Mouse (Mus musculus): ENCODE measurements around the gene Ndufv1. TPM values are rescaled to one million over a fixed set of nuclear protein-coding genes. Genes with fewer than 3 reads are reported as not detected.

Gene Ndufv1
- polyA plus RNA-seq, 1 experiment from 2014 or later, result 196 TPM

DNA sequence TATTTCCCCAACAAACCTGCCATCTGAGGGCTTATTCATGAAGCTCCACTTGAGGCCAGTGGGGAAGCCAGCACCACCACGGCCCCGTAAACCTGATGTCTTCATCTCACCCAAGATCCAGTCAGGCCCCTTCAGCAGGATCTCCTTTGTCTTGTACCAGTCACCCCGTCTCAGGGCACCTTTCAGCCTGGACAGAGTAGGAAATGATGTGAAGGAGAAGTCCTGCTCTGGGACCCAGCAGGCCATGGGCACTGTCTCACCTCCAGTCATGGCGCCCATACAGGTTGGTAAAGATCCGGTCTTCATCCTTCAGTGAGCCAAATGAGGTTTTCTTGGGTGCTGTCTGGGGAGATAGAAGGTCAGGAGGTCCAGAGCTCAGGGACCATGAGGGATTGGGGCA lies 1.5 kb downstream of the Ndufv1 start:
- H3K4me3 ChIP-seq, result peak overlapping the region; percentile 94; the same call in 1 of the 2 replicates

DNA sequence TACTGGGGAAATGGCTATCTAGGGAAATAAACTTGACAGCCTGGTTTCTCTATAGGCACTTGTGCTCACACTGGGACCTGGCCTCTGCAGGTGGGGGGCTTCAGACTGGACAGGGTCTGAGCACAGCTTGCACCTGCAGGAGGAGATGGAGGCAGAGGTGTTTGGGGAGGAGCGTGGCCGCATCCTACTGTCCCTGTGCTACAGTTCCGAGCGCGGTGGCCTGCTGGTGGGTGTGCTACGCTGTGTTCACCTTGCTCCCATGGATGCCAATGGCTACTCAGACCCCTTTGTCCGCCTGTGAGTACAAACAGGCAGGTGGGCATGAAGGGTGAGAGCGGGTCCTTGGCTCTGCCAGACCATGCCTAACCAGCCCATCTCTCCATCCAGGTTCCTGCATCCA lies 6.6 kb downstream of the Ndufv1 start:
- WGBS, result 94% methylated on average over 8 of the region's 8 CpGs
- DNase-seq (ENCODE audit: low spot score), result no peak
- Histone ChIP-seq H3K36me3 (peaks cover 63% of the 10 kb centered on the region), H3K27me3 (ENCODE audit: insufficient read depth, poor library complexity, severe bottlenecking) (no peaks in the 10 kb centered on the region), H3K9me3 (no peaks in the 10 kb centered on the region), H3K4me1 (replicated peaks) (peaks cover 12% of the 10 kb centered on the region), H3K4me3 (no peak overlapping the region), H3K27ac (no peak overlapping the region)

More for the DNA sequence above, 1.5 kb downstream of the Ndufv1 start:
- H3K27ac ChIP-seq, result no peak overlapping the region
- H3K27me3 ChIP-seq (ENCODE audit: insufficient read depth, poor library complexity, severe bottlenecking), result no peaks in the 10 kb centered on the region
- H3K36me3 ChIP-seq, result peaks cover 51% of the 10 kb centered on the region
- no peaks in the 10 kb centered on the region for H3K9me3 ChIP-seq
- DNase-seq (ENCODE audit: low spot score), result no peak
- H3K4me1 ChIP-seq (replicated peaks), result peaks cover 25% of the 10 kb centered on the region
- 91% methylated on average over 5 of the region's 5 CpGs for WGBS

DNA sequence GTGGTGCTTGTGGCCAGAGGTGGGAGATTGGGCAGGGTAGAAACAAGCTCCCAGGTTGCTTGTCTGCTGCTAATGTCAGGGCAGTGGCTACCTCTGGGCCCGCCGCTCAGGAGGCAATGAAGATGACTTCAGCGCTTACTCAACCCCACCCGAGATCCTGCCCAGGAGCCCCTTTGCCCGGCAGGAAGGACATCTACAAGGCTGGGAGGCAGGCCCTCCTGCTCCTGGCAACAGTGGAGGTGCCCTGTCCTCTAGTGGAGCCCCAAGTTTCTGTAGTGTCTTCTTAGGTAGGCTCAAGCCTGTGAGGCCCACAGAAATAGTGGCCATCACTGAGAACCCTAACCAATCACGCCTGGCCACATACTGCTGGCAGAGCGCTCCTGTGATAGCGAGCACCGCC lies 7.5 kb downstream of the Ndufv1 start:
- H3K36me3 ChIP-seq, result peaks cover 55% of the 10 kb centered on the region
- no peak overlapping the region for H3K4me3 ChIP-seq
- H3K27me3 ChIP-seq (ENCODE audit: insufficient read depth, poor library complexity, severe bottlenecking), result no peaks in the 10 kb centered on the region
- 93% methylated on average over 9 of the region's 9 CpGs for whole genome bisulfite sequencing
- no peak for DNase-seq (ENCODE audit: low spot score)
- peaks cover 18% of the 10 kb centered on the region for H3K4me1 ChIP-seq (replicated peaks)
- no peak overlapping the region for H3K27ac ChIP-seq
- no peaks in the 10 kb centered on the region for H3K9me3 ChIP-seq

DNA sequence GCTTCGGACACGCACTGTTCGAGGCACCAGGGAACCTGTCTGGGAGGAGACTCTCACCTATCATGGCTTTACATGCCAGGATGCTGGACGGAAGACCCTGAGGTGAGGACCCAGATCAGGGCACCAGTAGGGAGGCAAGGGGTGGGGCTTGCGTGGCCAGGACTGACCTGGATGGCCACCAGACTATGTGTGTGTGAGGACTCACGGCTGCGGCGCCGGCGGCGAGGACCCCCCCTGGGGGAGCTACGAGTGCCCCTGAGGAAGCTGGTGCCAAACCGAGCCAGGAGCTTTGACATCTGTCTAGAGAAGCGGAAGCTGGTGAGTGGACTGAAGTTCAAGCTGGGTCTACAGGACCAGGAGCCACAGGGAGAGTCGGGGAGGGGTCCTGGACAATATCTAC lies 8.3 kb downstream of the Ndufv1 start:
- no peak for DNase-seq (ENCODE audit: low spot score)
- no peaks in the 10 kb centered on the region for H3K9me3 ChIP-seq
- 86% methylated on average over 15 of the region's 15 CpGs for WGBS
- H3K27me3 ChIP-seq (ENCODE audit: insufficient read depth, poor library complexity, severe bottlenecking), result 0 out of 2 replicates have a peak, but pooled peaks cover 1% of the 10 kb centered on the region
- no peak overlapping the region for H3K4me3 ChIP-seq
- peaks cover 25% of the 10 kb centered on the region for H3K4me1 ChIP-seq (replicated peaks)
- peaks cover 47% of the 10 kb centered on the region for H3K36me3 ChIP-seq
- no peak overlapping the region for H3K27ac ChIP-seq

DNA sequence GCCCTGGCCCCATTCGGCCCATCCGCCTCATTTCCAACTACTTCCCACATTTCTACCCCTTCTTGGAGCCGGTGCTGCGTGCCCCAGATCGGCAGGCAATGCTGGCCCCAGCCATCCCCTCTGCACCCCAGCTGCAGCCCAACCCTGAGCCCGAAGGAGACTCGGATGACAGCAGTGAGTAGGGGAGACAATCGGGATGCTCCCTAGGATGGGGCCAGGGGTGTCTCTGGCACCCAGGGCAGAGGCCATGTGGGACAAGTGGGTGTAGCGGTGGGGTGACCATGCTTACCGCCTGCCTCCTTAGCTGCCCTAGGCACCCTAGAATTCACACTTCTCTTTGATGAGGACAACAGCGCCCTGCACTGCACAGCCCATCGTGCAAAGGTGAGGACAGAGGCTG lies 9.0 kb downstream of the Ndufv1 start:
- H3K4me3 ChIP-seq, result no peak overlapping the region
- H3K4me1 ChIP-seq (replicated peaks), result peaks cover 29% of the 10 kb centered on the region
- no peak for DNase-seq (ENCODE audit: low spot score)
- H3K9me3 ChIP-seq, result no peaks in the 10 kb centered on the region
- 78% methylated on average over 12 of the region's 12 CpGs for WGBS
- peaks cover 40% of the 10 kb centered on the region for H3K36me3 ChIP-seq
- H3K27ac ChIP-seq, result 0 out of 2 replicates have a peak overlapping the region, but pooled peaks have one; percentile 31
- H3K27me3 ChIP-seq (ENCODE audit: insufficient read depth, poor library complexity, severe bottlenecking), result peaks cover 6% of the 10 kb centered on the region; the same call in 1 of the 2 replicates

DNA sequence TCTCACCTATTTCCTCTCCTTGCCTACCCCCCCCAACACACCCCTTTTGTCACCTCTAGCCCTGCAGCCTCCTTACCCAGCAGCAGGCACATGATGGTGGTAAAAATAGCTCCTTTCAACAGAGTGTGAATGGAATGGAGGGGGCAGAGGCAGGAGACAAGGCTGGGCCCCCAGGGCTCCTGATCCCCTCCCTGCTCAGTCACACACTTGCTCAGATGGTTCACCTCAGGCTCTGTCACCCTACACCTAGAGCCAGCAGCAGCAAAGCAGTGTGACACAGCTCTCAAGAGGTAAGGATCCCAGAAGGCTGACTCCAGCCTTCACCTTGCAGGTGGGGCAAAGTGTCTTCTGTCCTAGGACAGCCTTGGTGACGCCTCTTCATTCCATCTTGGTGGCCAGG lies 9.5 kb downstream of the Ndufv1 start, which contains the start of gene Doc2g:
Gene Doc2g (plus strand): TSS at position 202 of the 400 bp plus-strand sequence.
- no peaks in the 10 kb centered on the region for H3K9me3 ChIP-seq
- H3K27ac ChIP-seq, result 0 out of 2 replicates have a peak within 1 kb of the TSS, but pooled peaks have one; percentile 31
- H3K27me3 ChIP-seq (ENCODE audit: insufficient read depth, poor library complexity, severe bottlenecking), result peaks cover 6% of the 10 kb centered on the region; the same call in 1 of the 2 replicates
- no peak within 1 kb of the TSS for H3K4me3 ChIP-seq
- H3K4me1 ChIP-seq (replicated peaks), result peaks cover 29% of the 10 kb centered on the region
- no peak for DNase-seq (ENCODE audit: low spot score)
- peaks cover 35% of the 10 kb centered on the region for H3K36me3 ChIP-seq
- 75% methylated on average over 1 of the region's 1 CpGs for whole genome bisulfite sequencing

DNA sequence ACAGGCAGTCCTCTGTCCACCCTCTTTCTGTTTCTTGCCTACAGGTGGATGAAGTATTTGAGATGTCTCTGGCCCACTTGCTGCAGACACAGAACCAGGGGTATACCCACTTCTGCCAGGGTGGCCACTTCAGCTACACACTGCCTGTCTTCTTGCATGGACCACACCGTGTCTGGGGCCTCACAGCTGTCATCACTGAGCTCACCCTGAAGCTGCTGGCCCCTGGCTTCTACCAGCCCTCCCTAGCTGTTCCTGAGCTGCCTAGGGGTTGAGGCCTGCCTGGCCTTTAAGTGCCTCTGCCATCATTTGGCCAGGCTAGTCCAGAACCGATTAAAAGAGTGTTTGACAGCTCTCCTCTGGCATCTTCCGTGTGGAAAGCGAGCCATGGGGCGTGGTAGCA lies 10.9 kb downstream of the Ndufv1 start:
- Histone ChIP-seq H3K27me3 (ENCODE audit: insufficient read depth, poor library complexity, severe bottlenecking) (peaks cover 6% of the 10 kb centered on the region; the same call in 1 of the 2 replicates), H3K27ac (peak overlapping the region; percentile 94; the same call in 1 of the 2 replicates), H3K9me3 (no peaks in the 10 kb centered on the region), H3K4me1 (replicated peaks) (peaks cover 32% of the 10 kb centered on the region), H3K36me3 (peaks cover 21% of the 10 kb centered on the region), H3K4me3 (peak overlapping the region; percentile 74)
- 90% methylated on average over 5 of the region's 5 CpGs for WGBS
- DNase-seq (ENCODE audit: low spot score), result no peak

DNA sequence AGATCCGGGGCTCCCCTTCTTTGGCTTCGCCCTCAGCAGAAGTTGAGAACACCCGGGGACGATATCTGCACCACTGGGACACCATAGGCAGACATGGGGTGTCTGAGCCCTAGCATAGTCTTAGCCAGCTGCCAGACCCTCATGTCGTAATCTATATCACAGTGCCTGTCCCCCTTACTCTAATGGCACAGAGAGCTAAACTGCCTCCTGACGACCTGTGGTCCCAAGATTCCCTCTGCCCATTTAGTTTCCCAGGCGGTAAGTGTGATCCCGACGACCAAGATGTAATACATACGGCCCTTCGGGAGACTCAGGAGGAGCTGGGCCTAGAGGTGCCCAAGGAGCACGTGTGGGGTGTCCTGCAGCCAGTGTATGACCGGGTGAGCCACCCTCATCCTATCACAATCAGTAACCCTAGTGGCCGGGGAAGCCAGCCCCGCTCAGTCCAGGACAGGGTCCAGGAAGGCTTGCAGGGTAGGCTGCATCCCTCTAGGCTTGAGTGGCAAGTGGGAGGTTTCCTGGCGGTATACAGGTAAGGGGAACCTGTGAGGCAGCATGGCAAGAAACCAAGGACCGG lies 11.6 kb downstream of the Ndufv1 start:
- Histone ChIP-seq H3K4me1 (replicated peaks) (peaks cover 35% of the 10 kb centered on the region), H3K27me3 (ENCODE audit: insufficient read depth, poor library complexity, severe bottlenecking) (peaks cover 6% of the 10 kb centered on the region; the same call in 1 of the 2 replicates), H3K27ac (peak overlapping the region; percentile 94), H3K4me3 (peak overlapping the region; percentile 74), H3K9me3 (no peaks in the 10 kb centered on the region), H3K36me3 (peaks cover 14% of the 10 kb centered on the region)
- peak; percentile 27 for DNase-seq (ENCODE audit: low spot score)
- WGBS, result 21% methylated on average over 17 of the region's 17 CpGs

DNA sequence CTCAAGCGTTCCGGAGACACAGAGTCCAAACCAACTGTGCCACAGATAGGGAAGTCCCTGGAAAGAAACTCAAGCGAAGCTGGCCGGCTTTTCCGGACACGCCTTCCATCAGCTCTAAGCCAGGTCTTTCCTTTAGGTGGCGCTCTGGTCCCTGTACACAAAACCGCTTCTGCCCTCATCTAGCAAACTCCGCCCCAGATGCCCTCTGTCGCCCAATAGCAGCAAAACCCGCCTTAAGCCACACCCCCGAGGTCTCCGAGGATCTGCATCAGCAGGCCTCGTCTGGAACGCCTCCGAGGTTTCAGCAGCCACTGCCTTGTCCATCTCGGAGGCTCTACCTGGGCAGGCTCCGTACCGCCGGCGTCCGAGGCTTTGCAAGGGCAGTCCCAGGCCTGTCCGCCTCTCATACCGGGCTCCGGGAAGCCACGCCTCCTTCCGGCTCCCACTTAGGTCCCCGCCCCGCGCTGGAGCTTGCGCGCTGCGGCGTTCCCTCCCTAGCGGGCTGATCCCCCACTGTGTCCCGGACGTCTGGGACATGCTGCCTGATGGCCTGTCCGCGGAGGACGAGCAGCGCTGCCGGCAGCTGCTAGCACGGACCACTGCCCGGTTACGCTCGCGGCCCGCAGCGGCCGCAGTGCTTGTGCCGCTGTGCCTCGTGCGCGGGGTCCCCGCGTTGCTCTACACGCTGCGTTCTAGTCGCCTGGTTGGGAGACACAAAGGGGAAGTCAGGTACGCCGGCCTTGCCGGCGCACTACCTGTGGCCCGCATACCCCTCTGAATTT lies 12.3 kb downstream of the Ndufv1 start, which contains the start of the genes Nudt8 and Gm49405:
Gene Nudt8 (plus strand): TSS at position 462 of the 782 bp plus-strand sequence.
Gene Gm49405 (plus strand): TSS at position 508 of the 782 bp plus-strand sequence.
- Histone ChIP-seq H3K27me3 (ENCODE audit: insufficient read depth, poor library complexity, severe bottlenecking) (peaks cover 6% of the 10 kb centered on the region; the same call in 1 of the 2 replicates), H3K36me3 (peaks cover 8% of the 10 kb centered on the region; the same call in 1 of the 2 replicates), H3K27ac (peak within 1 kb of the TSS; percentile 94), H3K4me3 (peak within 1 kb of the TSS; percentile 74), H3K9me3 (no peaks in the 10 kb centered on the region), H3K4me1 (replicated peaks) (peaks cover 39% of the 10 kb centered on the region)
- DNase-seq (ENCODE audit: low spot score), result peak; percentile 97
- under 1% methylated on average over 64 of the region's 64 CpGs for WGBS

DNA sequence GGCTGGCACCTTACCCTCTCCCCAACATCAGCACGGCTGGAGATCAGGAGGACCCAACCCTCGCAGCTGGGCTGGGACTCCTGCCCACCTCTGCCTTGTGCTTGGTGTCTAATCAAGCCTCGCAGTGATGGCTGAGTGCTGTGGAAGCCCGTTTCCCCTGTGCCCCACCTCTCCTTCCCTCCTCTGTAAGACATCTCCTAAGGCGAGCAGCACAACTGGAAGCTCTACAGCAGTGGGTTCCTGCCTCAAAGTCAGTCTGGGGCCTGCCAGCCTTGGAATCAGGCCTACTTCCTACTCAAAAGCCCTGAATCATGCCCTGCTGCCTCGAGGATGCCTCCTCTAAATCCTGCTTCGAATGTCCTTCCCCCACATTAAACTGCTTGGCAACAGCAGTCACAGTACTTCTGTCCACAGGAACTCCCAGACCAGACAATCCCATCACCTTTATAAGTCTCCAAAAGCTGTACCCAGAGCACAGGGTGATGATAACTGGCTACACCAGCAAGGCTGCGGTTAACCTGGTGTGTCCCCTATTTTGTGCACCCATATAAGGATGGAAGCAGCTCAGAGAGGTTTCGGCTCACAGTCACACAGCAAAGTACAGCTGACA lies 13.4 kb downstream of the Ndufv1 start:
- 88% methylated on average over 9 of the region's 9 CpGs for WGBS
- peak overlapping the region; percentile 74 for H3K4me3 ChIP-seq
- no peak for DNase-seq (ENCODE audit: low spot score)
- H3K27me3 ChIP-seq (ENCODE audit: insufficient read depth, poor library complexity, severe bottlenecking), result peaks cover 6% of the 10 kb centered on the region; the same call in 1 of the 2 replicates
- peak overlapping the region; percentile 94; the same call in 1 of the 2 replicates for H3K27ac ChIP-seq
- H3K4me1 ChIP-seq (replicated peaks), result peaks cover 39% of the 10 kb centered on the region
- no peaks in the 10 kb centered on the region for H3K9me3 ChIP-seq
- H3K36me3 ChIP-seq, result no peaks in the 10 kb centered on the region

DNA sequence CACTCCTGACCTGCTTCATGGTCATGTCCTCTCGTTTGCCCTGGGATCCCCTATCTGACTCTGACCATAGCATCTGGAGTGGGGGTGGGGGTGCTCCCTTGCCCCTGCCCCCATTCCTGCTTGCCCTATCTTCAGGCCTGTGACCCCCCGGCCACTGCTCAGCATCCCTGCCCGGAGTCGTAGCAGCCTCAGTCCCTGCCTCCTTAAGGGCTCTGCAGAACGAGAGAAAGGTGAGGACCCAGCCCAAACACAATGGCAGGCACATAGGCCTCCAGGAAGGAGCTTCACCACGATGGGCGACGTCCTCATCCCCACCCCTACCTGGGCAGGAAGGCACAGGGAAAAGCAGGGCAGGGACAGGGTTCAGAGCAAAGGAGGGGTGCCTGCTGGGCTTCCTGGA lies 14.3 kb downstream of the Ndufv1 start:
- Histone ChIP-seq H3K4me3 (no peak overlapping the region), H3K9me3 (no peaks in the 10 kb centered on the region), H3K36me3 (no peaks in the 10 kb centered on the region), H3K27ac (no peak overlapping the region), H3K27me3 (ENCODE audit: insufficient read depth, poor library complexity, severe bottlenecking) (peaks cover 6% of the 10 kb centered on the region; the same call in 1 of the 2 replicates), H3K4me1 (replicated peaks) (peaks cover 39% of the 10 kb centered on the region)
- WGBS, result 77% methylated on average over 8 of the region's 8 CpGs
- DNase-seq (ENCODE audit: low spot score), result no peak

DNA sequence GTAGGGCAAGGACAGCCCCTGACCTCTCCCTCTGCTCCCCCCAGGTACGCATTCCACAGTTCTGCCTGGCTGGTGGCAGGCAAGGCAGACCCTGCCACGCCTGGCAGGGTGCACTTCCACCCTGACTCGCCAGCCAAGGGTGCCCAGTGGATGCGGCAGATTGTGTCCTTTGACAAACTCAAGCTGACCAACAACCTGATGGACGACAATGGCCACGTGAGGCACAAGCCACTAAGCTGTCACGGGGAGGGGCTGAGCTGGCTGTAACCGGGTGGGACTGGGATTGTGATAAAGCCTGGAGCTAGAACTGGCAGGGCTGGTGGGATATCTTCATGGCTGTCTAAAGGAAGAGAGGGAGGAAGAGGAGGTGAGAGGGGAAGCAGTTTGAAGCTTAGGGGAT lies 15.4 kb downstream of the Ndufv1 start:
- Histone ChIP-seq H3K36me3 (no peaks in the 10 kb centered on the region), H3K4me3 (no peak overlapping the region; the same call in 1 of the 2 replicates), H3K9me3 (no peaks in the 10 kb centered on the region), H3K27me3 (ENCODE audit: insufficient read depth, poor library complexity, severe bottlenecking) (peaks cover 10% of the 10 kb centered on the region; the same call in 1 of the 2 replicates), H3K27ac (no peak overlapping the region), H3K4me1 (replicated peaks) (peaks cover 47% of the 10 kb centered on the region)
- WGBS, result 67% methylated on average over 8 of the region's 8 CpGs
- no peak for DNase-seq (ENCODE audit: low spot score)

All from hindbrain, embryonic 10.5 days (tissue).